Mouse (Mus musculus): ENCODE data around the gene Ccdc116. TPM values are rescaled to one million over a fixed set of nuclear protein-coding genes. Genes with fewer than 3 reads are reported as not detected.
A peak's percentile ranks its signal among the peaks of the same experiment; 100 is the strongest.

Gene Ccdc116
- polyA plus RNA-seq, 1 experiment from 2014 or later, result 0.44 TPM

DNA sequence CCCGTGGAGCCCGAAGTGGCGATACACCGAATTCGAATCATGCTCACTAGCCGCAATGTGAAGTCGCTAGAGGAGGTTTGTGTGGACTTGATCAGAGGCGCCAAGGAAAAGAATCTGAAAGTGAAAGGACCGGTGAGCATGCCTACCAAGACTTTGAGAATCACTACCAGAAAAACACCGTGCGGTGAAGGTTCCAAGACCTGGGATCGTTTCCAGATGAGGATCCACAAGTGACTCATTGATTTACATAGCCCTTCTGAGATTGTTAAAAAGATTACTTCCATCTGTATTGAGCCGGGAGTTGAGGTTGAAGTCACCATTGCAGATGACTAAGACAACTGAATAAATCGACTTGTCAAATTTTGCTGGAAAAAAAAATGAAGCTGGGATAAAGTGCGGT, 9.7 kb downstream of the Ccdc116 start:
- no peak for ATAC-seq (ENCODE audit: low read depth)
- H3K27ac ChIP-seq (ENCODE audit: low read length), result no peak overlapping the region
- peaks cover 7% of the 10 kb centered on the region for H3K4me1 ChIP-seq (replicated peaks; ENCODE audit: control insufficient read depth, insufficient read depth, low read length)
- no peaks in the 10 kb centered on the region for H3K36me3 ChIP-seq (ENCODE audit: control insufficient read depth, insufficient read depth, low read length)
- H3K4me3 ChIP-seq (ENCODE audit: low read length), result no peak overlapping the region
- no peaks in the 10 kb centered on the region for H3K9me3 ChIP-seq (ENCODE audit: control insufficient read depth, low read length)
- 81% methylated on average over 15 of the region's 15 CpGs for WGBS
- no peaks in the 10 kb centered on the region for H3K27me3 ChIP-seq (ENCODE audit: control insufficient read depth, insufficient read depth, low read depth, low read length)
- H3K9ac ChIP-seq (ENCODE audit: low read length), result no peak overlapping the region
- no peak overlapping the region for H3K4me2 ChIP-seq (ENCODE audit: low read depth, low read length)

DNA sequence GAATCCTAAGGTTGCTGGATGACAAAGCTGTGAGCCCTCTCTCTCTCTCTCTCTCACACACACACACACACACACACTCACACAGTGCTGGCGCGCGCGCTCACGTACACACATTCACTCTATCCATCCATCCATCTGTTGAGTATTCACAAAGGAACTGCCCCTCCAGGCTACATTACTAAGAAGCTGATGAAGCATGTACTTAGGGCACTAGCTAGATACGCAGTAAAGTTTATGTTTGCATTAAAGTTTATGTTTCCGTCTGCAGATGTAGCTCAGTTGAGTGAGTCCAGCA, 14.2 kb downstream of the Ccdc116 start:
- 0 out of 2 replicates have a peak, but pooled peaks have one; percentile 6 for ATAC-seq (ENCODE audit: low read depth)
- Histone ChIP-seq H3K4me2 (ENCODE audit: low read depth, low read length) (peak overlapping the region; percentile 52), H3K27me3 (ENCODE audit: control insufficient read depth, insufficient read depth, low read depth, low read length) (no peaks in the 10 kb centered on the region), H3K4me1 (replicated peaks; ENCODE audit: control insufficient read depth, insufficient read depth, low read length) (peaks cover 16% of the 10 kb centered on the region), H3K27ac (ENCODE audit: low read length) (no peak overlapping the region), H3K4me3 (ENCODE audit: low read length) (peak overlapping the region; percentile 84), H3K9me3 (ENCODE audit: control insufficient read depth, low read length) (no peaks in the 10 kb centered on the region), H3K9ac (ENCODE audit: low read length) (peak overlapping the region; percentile 27), H3K36me3 (ENCODE audit: control insufficient read depth, insufficient read depth, low read length) (no peaks in the 10 kb centered on the region)
- 20% methylated on average over 7 of the region's 7 CpGs for WGBS

DNA sequence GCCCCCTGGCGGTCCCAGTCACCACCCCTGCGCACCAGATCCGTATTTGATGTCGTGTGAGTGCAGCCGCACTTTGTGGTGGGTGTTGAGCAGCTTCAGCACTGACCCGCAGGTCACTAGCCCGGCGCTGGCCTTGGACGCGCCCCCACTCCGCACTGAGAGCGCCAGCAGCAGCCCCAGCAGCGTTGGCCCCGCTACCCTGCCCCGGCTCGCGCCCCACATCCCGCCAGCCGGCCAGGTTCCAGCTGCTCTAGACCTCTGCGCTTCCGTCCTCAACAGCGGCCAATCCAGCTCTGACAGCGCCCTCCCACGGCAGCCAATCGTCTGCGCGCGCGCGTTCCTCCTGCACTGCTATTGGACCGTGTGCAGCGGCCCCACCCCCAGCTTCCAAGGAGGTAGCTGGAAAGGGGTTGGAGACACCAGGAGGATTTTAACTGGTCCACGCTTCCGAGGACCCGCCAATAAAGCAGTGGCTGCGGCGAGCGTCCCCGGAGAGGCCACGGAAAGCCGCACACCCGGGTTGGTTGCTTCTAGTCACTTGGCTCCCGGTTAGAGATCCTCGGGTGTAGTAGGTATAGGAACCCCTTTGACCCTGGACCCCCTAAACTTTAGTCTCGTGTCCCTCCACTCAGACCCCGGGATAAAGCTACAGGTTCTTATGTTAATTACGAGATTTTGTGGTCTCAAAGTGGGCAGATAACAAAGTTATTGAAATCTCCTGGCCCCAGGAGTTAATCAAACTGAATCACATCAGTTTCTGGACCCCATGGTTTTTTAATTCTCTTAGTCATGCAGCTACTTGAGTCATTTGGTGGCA, 14.7 kb downstream of the Ccdc116 start, which contains the start of gene Sdf2l1:
TSS of gene Sdf2l1 (minus strand) at position 295 of the 817 bp plus-strand sequence.
- Histone ChIP-seq H3K27me3 (ENCODE audit: control insufficient read depth, insufficient read depth, low read depth, low read length) (no peaks in the 10 kb centered on the region), H3K9me3 (ENCODE audit: control insufficient read depth, low read length) (no peaks in the 10 kb centered on the region), H3K36me3 (ENCODE audit: control insufficient read depth, insufficient read depth, low read length) (no peaks in the 10 kb centered on the region), H3K27ac (ENCODE audit: low read length) (peak within 1 kb of the TSS; percentile 12; the same call in 1 of the 2 replicates), H3K9ac (ENCODE audit: low read length) (peak within 1 kb of the TSS; percentile 75), H3K4me3 (ENCODE audit: low read length) (peak within 1 kb of the TSS; percentile 84), H3K4me1 (replicated peaks; ENCODE audit: control insufficient read depth, insufficient read depth, low read length) (peaks cover 16% of the 10 kb centered on the region), H3K4me2 (ENCODE audit: low read depth, low read length) (peak within 1 kb of the TSS; percentile 97)
- WGBS, result under 1% methylated on average over 47 of the region's 47 CpGs
- ATAC-seq (ENCODE audit: low read depth), result peak; percentile 99

DNA sequence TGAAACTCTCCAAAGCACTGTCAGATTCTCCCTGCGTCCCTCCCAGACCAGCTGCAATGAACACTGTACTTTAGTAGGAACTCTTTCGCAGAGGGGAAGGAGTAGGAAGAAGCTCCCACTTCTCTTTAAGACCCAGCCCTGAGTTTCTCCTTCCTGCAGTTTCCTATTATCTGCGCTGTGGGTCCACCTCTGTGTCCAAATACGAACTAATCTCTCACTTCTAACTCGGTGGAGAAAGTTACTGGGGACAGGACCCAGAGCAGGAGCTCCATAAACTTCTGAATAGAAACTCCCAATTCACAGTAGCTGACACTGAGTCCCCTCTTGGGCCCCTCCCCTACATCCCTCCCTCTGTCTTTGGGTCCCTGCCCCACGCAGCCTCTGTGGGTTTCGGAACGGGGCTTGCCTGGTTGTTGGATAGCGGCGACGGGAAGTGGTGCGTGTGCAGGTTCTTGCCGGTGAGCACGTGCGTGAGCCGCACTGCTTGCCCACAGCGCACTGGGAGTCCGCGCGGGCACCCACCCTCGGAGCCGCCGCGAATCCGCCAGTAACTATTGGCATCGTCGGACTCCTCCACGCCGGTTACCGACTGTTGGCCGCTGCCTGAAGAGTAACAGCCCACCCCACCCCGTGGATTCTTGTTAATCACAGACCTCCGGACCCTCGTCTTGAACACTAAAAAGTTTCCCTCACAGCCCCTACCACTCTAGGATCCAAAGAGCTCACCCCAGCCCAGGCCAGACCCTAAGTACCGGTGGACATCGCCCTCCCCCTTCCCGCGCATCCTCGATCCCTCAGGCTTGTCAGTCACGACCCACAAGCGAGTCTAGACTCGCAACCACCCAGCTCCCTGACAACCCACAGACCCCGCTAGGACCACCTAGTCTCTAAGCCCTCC, 15.6 kb downstream of the Ccdc116 start:
- H3K4me3 ChIP-seq (ENCODE audit: low read length), result peak overlapping the region; percentile 84
- peak; percentile 66 for ATAC-seq (ENCODE audit: low read depth)
- no peaks in the 10 kb centered on the region for H3K27me3 ChIP-seq (ENCODE audit: control insufficient read depth, insufficient read depth, low read depth, low read length)
- 4% methylated on average over 43 of the region's 43 CpGs for WGBS
- no peaks in the 10 kb centered on the region for H3K36me3 ChIP-seq (ENCODE audit: control insufficient read depth, insufficient read depth, low read length)
- H3K9ac ChIP-seq (ENCODE audit: low read length), result peak overlapping the region; percentile 75
- H3K9me3 ChIP-seq (ENCODE audit: control insufficient read depth, low read length), result no peaks in the 10 kb centered on the region
- peak overlapping the region; percentile 12; the same call in 1 of the 2 replicates for H3K27ac ChIP-seq (ENCODE audit: low read length)
- H3K4me2 ChIP-seq (ENCODE audit: low read depth, low read length), result peak overlapping the region; percentile 97
- H3K4me1 ChIP-seq (replicated peaks; ENCODE audit: control insufficient read depth, insufficient read depth, low read length), result peaks cover 16% of the 10 kb centered on the region

DNA sequence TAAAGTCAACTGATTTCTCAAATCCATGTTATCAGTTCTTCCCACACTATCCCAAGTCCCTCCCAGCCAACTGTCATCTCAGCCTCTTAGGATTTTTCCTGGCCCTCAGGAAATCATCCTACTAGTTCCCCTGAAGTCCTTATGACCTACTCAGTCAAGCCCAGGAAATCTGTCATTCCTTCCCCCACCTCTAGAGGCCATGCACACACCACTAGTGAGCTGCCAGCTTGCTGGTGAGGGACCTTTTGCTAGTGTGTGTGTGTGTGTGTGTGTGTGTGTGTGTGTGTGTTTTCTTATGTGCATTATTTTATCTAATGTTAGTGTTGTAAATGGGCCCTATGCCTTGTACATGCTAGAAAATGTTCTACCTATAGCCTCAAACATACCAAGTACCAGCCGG, 19.7 kb downstream of the Ccdc116 start:
- ATAC-seq (ENCODE audit: low read depth), result no peak
- peaks cover 4% of the 10 kb centered on the region; the same call in 1 of the 2 replicates for H3K36me3 ChIP-seq (ENCODE audit: control insufficient read depth, insufficient read depth, low read length)
- H3K4me3 ChIP-seq (ENCODE audit: low read length), result no peak overlapping the region
- no peaks in the 10 kb centered on the region for H3K27me3 ChIP-seq (ENCODE audit: control insufficient read depth, insufficient read depth, low read depth, low read length)
- H3K4me2 ChIP-seq (ENCODE audit: low read depth, low read length), result no peak overlapping the region
- 93% methylated on average over 1 of the region's 1 CpGs for WGBS
- peaks cover 29% of the 10 kb centered on the region for H3K4me1 ChIP-seq (replicated peaks; ENCODE audit: control insufficient read depth, insufficient read depth, low read length)
- H3K27ac ChIP-seq (ENCODE audit: low read length), result no peak overlapping the region
- H3K9ac ChIP-seq (ENCODE audit: low read length), result no peak overlapping the region
- no peaks in the 10 kb centered on the region for H3K9me3 ChIP-seq (ENCODE audit: control insufficient read depth, low read length)

DNA sequence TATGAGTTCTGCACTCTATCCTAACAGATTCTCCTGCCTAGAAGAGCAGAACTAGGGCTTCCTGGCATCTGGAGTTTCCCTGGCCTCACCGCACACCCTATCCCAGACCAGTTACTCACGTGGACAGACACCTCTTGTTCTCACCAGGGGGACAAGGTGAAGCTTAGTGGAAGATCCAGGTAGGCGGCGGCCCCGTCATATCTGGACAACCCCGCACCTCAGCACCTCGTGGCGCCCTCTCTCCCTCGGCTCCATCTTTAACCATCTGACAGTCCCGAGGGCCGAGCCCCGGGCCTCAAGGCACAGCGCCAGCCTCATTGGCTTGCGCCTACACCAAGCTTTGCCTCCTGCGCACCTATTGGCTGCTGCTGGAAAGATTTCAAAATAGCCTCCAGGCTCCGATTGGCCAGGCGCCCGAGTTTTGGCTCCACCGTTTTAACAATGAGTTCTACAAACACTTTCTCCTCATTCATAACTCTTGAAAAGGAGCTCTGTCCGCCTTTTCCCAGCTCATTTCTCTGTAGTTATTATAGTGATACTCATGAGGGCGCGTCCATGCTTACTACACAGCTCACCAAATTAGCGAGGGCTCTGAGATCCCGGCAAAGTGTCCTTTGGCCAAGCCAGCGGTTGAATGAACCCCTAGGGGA, 22.0 kb downstream of the Ccdc116 start, which contains the start of gene 2610318N02Rik:
TSS of gene 2610318N02Rik (minus strand) at position 297 of the 650 bp plus-strand sequence.
- peak within 1 kb of the TSS; percentile 71 for H3K9ac ChIP-seq (ENCODE audit: low read length)
- peaks cover 20% of the 10 kb centered on the region for H3K4me1 ChIP-seq (replicated peaks; ENCODE audit: control insufficient read depth, insufficient read depth, low read length)
- peak within 1 kb of the TSS; percentile 85 for H3K4me2 ChIP-seq (ENCODE audit: low read depth, low read length)
- H3K4me3 ChIP-seq (ENCODE audit: low read length), result peak within 1 kb of the TSS; percentile 62
- H3K27ac ChIP-seq (ENCODE audit: low read length), result peak within 1 kb of the TSS; percentile 69
- peaks cover 6% of the 10 kb centered on the region; the same call in 1 of the 2 replicates for H3K36me3 ChIP-seq (ENCODE audit: control insufficient read depth, insufficient read depth, low read length)
- no peaks in the 10 kb centered on the region for H3K9me3 ChIP-seq (ENCODE audit: control insufficient read depth, low read length)
- no peaks in the 10 kb centered on the region for H3K27me3 ChIP-seq (ENCODE audit: control insufficient read depth, insufficient read depth, low read depth, low read length)
- under 1% methylated on average over 25 of the region's 25 CpGs for WGBS
- peak; percentile 94 for ATAC-seq (ENCODE audit: low read depth)

DNA sequence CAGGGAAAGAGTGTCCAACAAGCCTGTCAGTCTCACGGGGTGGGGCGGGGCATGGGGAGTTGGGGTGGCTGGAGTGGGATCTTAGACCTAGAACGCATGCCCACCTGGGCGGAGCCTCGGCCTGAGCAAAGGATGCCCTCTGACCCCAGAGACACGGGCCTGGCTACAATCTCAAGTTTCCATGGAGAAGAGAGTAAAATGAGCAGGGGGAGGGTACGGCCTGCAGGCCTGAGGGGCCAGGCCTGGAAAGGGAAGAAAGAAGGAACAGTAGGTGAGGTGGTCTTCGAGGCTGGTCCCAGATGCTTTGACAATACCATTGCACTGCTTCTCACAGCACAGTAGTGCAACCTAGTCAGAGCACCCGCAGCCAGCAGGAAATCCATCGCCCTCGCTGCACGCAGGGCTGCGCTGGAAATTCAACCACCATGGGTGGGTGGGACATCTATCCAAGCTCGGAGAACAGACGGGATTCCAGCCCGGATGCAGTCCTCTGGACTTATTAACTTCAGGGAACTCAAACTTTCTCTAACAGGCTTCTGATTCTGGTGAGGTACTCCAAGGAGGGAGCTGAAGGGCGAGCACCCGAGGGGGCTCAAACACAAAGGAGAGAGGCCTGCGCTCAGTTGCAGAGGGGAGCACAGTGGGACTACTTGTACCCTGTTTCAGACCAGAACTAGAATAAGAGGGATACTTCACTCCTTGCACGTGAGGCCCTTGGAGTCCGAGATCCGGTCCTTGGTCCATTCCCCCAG, 22.7 kb downstream of the Ccdc116 start:
- peak overlapping the region; percentile 69 for H3K27ac ChIP-seq (ENCODE audit: low read length)
- H3K4me2 ChIP-seq (ENCODE audit: low read depth, low read length), result peak overlapping the region; percentile 85
- H3K9me3 ChIP-seq (ENCODE audit: control insufficient read depth, low read length), result no peaks in the 10 kb centered on the region
- 3% methylated on average over 22 of the region's 22 CpGs for WGBS
- peak; percentile 42 for ATAC-seq (ENCODE audit: low read depth)
- peaks cover 20% of the 10 kb centered on the region for H3K4me1 ChIP-seq (replicated peaks; ENCODE audit: control insufficient read depth, insufficient read depth, low read length)
- peaks cover 6% of the 10 kb centered on the region; the same call in 1 of the 2 replicates for H3K36me3 ChIP-seq (ENCODE audit: control insufficient read depth, insufficient read depth, low read length)
- H3K9ac ChIP-seq (ENCODE audit: low read length), result peak overlapping the region; percentile 71
- H3K4me3 ChIP-seq (ENCODE audit: low read length), result peak overlapping the region; percentile 62
- H3K27me3 ChIP-seq (ENCODE audit: control insufficient read depth, insufficient read depth, low read depth, low read length), result no peaks in the 10 kb centered on the region

DNA sequence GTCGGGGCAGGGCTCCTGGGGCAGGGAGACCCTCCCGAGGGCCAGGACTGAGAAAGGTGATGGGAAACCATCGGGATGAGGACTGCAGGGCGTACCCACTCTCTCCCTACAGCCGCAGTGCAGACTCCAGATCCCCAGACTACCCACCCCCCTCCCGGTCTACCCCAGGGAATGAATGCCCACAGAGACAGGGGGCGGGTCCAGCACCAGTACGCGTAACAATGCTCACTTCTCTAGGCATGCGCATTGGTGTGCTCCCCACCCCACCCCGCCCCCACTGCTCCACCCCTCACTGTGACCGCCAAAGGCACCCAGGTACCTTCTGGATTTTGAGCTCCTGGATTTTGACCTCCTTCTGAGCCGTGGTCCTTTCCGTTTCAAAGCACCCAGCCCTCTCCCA, 25.5 kb downstream of the Ccdc116 start:
- Histone ChIP-seq H3K4me3 (ENCODE audit: low read length) (no peak overlapping the region), H3K36me3 (ENCODE audit: control insufficient read depth, insufficient read depth, low read length) (peaks cover 6% of the 10 kb centered on the region; the same call in 1 of the 2 replicates), H3K27ac (ENCODE audit: low read length) (no peak overlapping the region), H3K9ac (ENCODE audit: low read length) (no peak overlapping the region), H3K9me3 (ENCODE audit: control insufficient read depth, low read length) (no peaks in the 10 kb centered on the region), H3K27me3 (ENCODE audit: control insufficient read depth, insufficient read depth, low read depth, low read length) (no peaks in the 10 kb centered on the region), H3K4me1 (replicated peaks; ENCODE audit: control insufficient read depth, insufficient read depth, low read length) (peaks cover 20% of the 10 kb centered on the region), H3K4me2 (ENCODE audit: low read depth, low read length) (no peak overlapping the region)
- no peak for ATAC-seq (ENCODE audit: low read depth)
- WGBS, result 71% methylated on average over 14 of the region's 14 CpGs

Measured in lung, embryonic 16.5 days (tissue).